In the genomic region with DNA sequence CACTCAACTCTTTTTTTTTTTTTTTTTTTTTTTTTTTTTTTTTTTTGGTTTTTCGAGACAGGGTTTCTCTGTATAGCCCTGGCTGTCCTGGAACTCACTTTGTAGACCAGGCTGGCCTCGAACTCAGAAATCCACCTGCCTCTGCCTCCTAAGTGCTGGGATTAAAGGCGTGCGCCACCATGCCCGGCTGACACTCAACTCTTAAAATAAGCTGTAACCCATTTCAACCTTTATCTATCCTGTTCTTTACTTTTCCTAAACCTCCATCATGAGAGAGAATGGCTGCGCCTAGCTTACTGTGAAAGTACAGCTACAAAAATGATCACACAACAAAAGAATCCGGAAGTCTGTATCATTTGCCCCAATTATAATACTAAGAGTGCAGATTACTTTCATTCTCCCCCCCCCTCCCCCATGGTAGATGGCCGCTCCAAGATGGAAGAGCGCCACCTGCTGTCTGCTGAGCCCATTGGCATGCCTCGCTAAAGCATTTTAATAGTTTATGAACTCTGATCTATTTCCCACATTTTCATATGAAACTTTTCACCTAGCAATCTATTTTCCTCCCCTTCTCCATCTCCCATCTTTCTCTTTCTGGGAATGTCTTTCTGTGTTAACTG, we compare ENCODE assay signal across 8 mouse cellular contexts.
A peak's percentile ranks its signal among the peaks of the same experiment; 100 is the strongest.
DNase-seq lines count a peak whose midpoint lies in the region; ATAC-seq lines count a peak whose summit lies in the region.
"Not testable (repeated sequence)": the region's sequence is repeated elsewhere in the genome, so short reads cannot be mapped to it uniquely, and the experiment has no call there.

No protein-coding gene starts in this region.

- not testable (repeated sequence) for H3K36me3 ChIP-seq in limb, embryonic 11.5 days (ENCODE audit: control insufficient read depth, insufficient read depth, low read length); splenic B cell, adult 2 months (ENCODE audit: control insufficient read depth, insufficient read depth, low read length, poor library complexity, severe bottlenecking)

- not testable (repeated sequence) for H3K27ac ChIP-seq in limb, embryonic 11.5 days (replicated peaks; ENCODE audit: low read depth, low read length)

- H3K9ac ChIP-seq in limb, embryonic 11.5 days (ENCODE audit: low read length), result not testable (repeated sequence)

- DNase-seq in B cell, adult 2 months, result peak; percentile 54 to 68
- DNase-seq in adrenal gland, adult (ENCODE audit: inconsistent age in 2 of 2, low spot score in 1 of 2), result peak; percentile 13 to 69
- peak; percentile 12 to 55 for DNase-seq in cerebellum, postnatal 25 days
- peak; percentile 22 for DNase-seq in gastrocnemius, postnatal 14 days
- DNase-seq in kidney, adult 18-20 months, result peak; percentile 13
- peak; percentile 40 for DNase-seq in limb, embryonic 11.5 days (ENCODE audit: low spot score)
- peak; percentile 58 for DNase-seq in mesoderm, embryonic 11.5 days (ENCODE audit: low read depth, low spot score)
- DNase-seq in splenic B cell, adult 2 months (ENCODE audit: low read depth, low spot score), result peak; percentile 83

- not testable (repeated sequence) for H3K27me3 ChIP-seq in limb, embryonic 11.5 days (ENCODE audit: control insufficient read depth, insufficient read depth, low read length); splenic B cell, adult 2 months (ENCODE audit: control insufficient read depth, insufficient read depth, low read length, poor library complexity, severe bottlenecking)

- not testable (repeated sequence) for H3K4me1 ChIP-seq in limb, embryonic 11.5 days (ENCODE audit: control insufficient read depth, insufficient read depth, low read length)

- 56% methylated on average over 8 of the region's 10 CpGs for WGBS in limb, embryonic 11.5 days

- not testable (repeated sequence) for H3K4me3 ChIP-seq in limb, embryonic 11.5 days (ENCODE audit: low read depth, low read length)

- intact Hi-C loops in gastrocnemius, postnatal 14 days (cut with DNase I; ENCODE audit: low total_unique reads), result loop anchor here (5.0 kb wide), 2 partner anchors 114 to 266 kb away; no protein-coding TSS in a partner anchor

- ATAC-seq in limb, embryonic 11.5 days (ENCODE audit: insufficient number of reproducible peaks, low FRiP score, low TSS enrichment, low read depth), result not testable (repeated sequence)

- H3K9me3 ChIP-seq in limb, embryonic 11.5 days (ENCODE audit: control insufficient read depth, low read length), result not testable (repeated sequence)

- not testable (repeated sequence) for H3K4me2 ChIP-seq in limb, embryonic 11.5 days (ENCODE audit: low read depth, severe bottlenecking)

Comparison
In these comparisons a context has a peak if more than half of its experiments do, and no peak if none do; other contexts are left out.
1. DNase-seq: peak in every context shown above with its lines; median percentile 83 in splenic B cell, adult 2 months; 61 in B cell, adult 2 months; 58 in mesoderm, embryonic 11.5 days; 41 in adrenal gland, adult; 40 in limb, embryonic 11.5 days; 34 in cerebellum, postnatal 25 days; 22 in gastrocnemius, postnatal 14 days; 13 in kidney, adult 18-20 months.